Mouse (Mus musculus): ENCODE results near the gene Use1.
A peak's percentile ranks its signal among the peaks of the same experiment; 100 is the strongest.

Use1 gene

GRCm38 (mm10) chr8:71379008-71379407, 12.4 kb downstream of the Use1 start:
- DNase-seq (ENCODE audit: low read depth), result no peak

- DNase-seq (ENCODE audit: low read depth), result no peak
Observed at GRCm38 (mm10) chr8:71379512-71380075, 12.9 kb downstream of the Use1 start.

- no peak for DNase-seq (ENCODE audit: low read depth)
Observed at GRCm38 (mm10) chr8:71380178-71381171, 13.8 kb downstream of the Use1 start.

- DNase-seq (ENCODE audit: low read depth), result no peak
Observed at GRCm38 (mm10) chr8:71381421-71381970, 14.8 kb downstream of the Use1 start, which contains the start of gene Nr2f6. Gene Nr2f6 (minus strand): TSS chr8:71381960.

GRCm38 (mm10) chr8:71381971-71382961, 15.6 kb downstream of the Use1 start:
- no peak for DNase-seq (ENCODE audit: low read depth)

GRCm38 (mm10) chr8:71383396-71383795, 16.7 kb downstream of the Use1 start:
- DNase-seq (ENCODE audit: low read depth), result no peak

- DNase-seq (ENCODE audit: low read depth), result no peak
Observed at GRCm38 (mm10) chr8:71383860-71384259, 17.2 kb downstream of the Use1 start.

- no peak for DNase-seq (ENCODE audit: low read depth)
Observed at GRCm38 (mm10) chr8:71385212-71385835, 18.7 kb downstream of the Use1 start.

- DNase-seq (ENCODE audit: low read depth), result no peak
Observed at GRCm38 (mm10) chr8:71388267-71388666, 21.6 kb downstream of the Use1 start.

- DNase-seq (ENCODE audit: low read depth), result no peak
Observed at GRCm38 (mm10) chr8:71391696-71392095, 25.0 kb downstream of the Use1 start.

GRCm38 (mm10) chr8:71392391-71392790, 25.7 kb downstream of the Use1 start:
- DNase-seq (ENCODE audit: low read depth), result no peak

GRCm38 (mm10) chr8:71392871-71393270, 26.2 kb downstream of the Use1 start:
- no peak for DNase-seq (ENCODE audit: low read depth)

GRCm38 (mm10) chr8:71394481-71394880, 27.8 kb downstream of the Use1 start:
- DNase-seq (ENCODE audit: low read depth), result no peak

- no peak for DNase-seq (ENCODE audit: low read depth)
Observed at GRCm38 (mm10) chr8:71395071-71395470, 28.4 kb downstream of the Use1 start.

- DNase-seq (ENCODE audit: low read depth), result no peak
Observed at GRCm38 (mm10) chr8:71395629-71396028, 29.0 kb downstream of the Use1 start, which contains the start of gene Ushbp1. Gene Ushbp1 (minus strand): TSS chr8:71395802.

- DNase-seq (ENCODE audit: low read depth), result peak; percentile 96
Observed at GRCm38 (mm10) chr8:71396639-71397305, 30.1 kb downstream of the Use1 start, which contains the start of gene Babam1. Gene Babam1 (plus strand): TSS chr8:71396861.

- no peak for DNase-seq (ENCODE audit: low read depth)
Observed at GRCm38 (mm10) chr8:71397701-71398100, 31.1 kb downstream of the Use1 start.

GRCm38 (mm10) chr8:71400826-71401225, 34.2 kb downstream of the Use1 start:
- no peak for DNase-seq (ENCODE audit: low read depth)

GRCm38 (mm10) chr8:71401454-71401853, 34.8 kb downstream of the Use1 start:
- no peak for DNase-seq (ENCODE audit: low read depth)

GRCm38 (mm10) chr8:71402446-71402964, 35.9 kb downstream of the Use1 start:
- DNase-seq (ENCODE audit: low read depth), result no peak
